Mouse (Mus musculus): Measurements from ENCODE around the gene Rp2. TPM values are rescaled to one million over a fixed set of nuclear protein-coding genes. Genes with fewer than 3 reads are reported as not detected.

The Rp2 gene
- polyA plus RNA-seq, 1 experiment from 2014 or later, result 15.6 TPM

Other genes with a start within 250 kb of the Rp2 start
- gene Slc9a7, start 72.7 kb upstream of the Rp2 start, polyA plus RNA-seq (2015; fragmentation: Nextera tagmentation; extraction: Ambion mirVana), result 6.9 and 7.1 TPM in 2 replicates
- gene Jade3, start 61.2 kb downstream of the Rp2 start, polyA plus RNA-seq (2015; fragmentation: Nextera tagmentation; extraction: Ambion mirVana), result 4.9 and 5.8 TPM in 2 replicates
- 0.25 and 0.39 TPM in 2 replicates for gene Rgn, start 185.3 kb downstream of the Rp2 start, polyA plus RNA-seq (2015; fragmentation: Nextera tagmentation; extraction: Ambion mirVana)